Mouse (Mus musculus): ENCODE data around the gene 4933424G06Rik. TPM values are rescaled to one million over a fixed set of nuclear protein-coding genes. Genes with fewer than 3 reads are reported as not detected.

The 4933424G06Rik gene
- polyA plus RNA-seq, 1 experiment: not detected

GRCm38 (mm10) chr1:36696411-36696810, 13.5 kb upstream of the 4933424G06Rik start:
- no peak for TF ChIP-seq GATA1 (IDR thresholded peaks at IDR 0.05; ENCODE audit: low read length)

GRCm38 (mm10) chr1:36697030-36697429, 12.9 kb upstream of the 4933424G06Rik start:
- TF ChIP-seq GATA1 (IDR thresholded peaks at IDR 0.05; ENCODE audit: low read length): no peak

- TF ChIP-seq GATA1 (IDR thresholded peaks at IDR 0.05; ENCODE audit: low read length): no peak
These were observed 2.8 kb upstream of the 4933424G06Rik start for GRCm38 (mm10) chr1:36707166-36707565.

- TF ChIP-seq GATA1 (IDR thresholded peaks at IDR 0.05; ENCODE audit: low read length): no peak
These were observed 2.2 kb upstream of the 4933424G06Rik start for GRCm38 (mm10) chr1:36707797-36708196.

GRCm38 (mm10) chr1:36708626-36709025, 1.3 kb upstream of the 4933424G06Rik start:
- TF ChIP-seq GATA1 (IDR thresholded peaks at IDR 0.05; ENCODE audit: low read length): no peak

GRCm38 (mm10) chr1:36709055-36709853, 695 bp upstream of the 4933424G06Rik start:
- TF ChIP-seq GATA1 (IDR thresholded peaks at IDR 0.05; ENCODE audit: low read length): no peak

- TF ChIP-seq GATA1 (IDR thresholded peaks at IDR 0.05; ENCODE audit: low read length): no peak
These were observed 1.2 kb downstream of the 4933424G06Rik start for GRCm38 (mm10) chr1:36711104-36711503.

GRCm38 (mm10) chr1:36714311-36714710, 4.4 kb downstream of the 4933424G06Rik start, which contains the start of gene Actr1b:
TSS of gene Actr1b (minus strand) at chr1:36714422.
- no peak for TF ChIP-seq GATA1 (IDR thresholded peaks at IDR 0.05; ENCODE audit: low read length)

- no peak for TF ChIP-seq GATA1 (IDR thresholded peaks at IDR 0.05; ENCODE audit: low read length)
These were observed 8.8 kb downstream of the 4933424G06Rik start for GRCm38 (mm10) chr1:36718786-36719185.

GRCm38 (mm10) chr1:36723146-36724056, 13.5 kb downstream of the 4933424G06Rik start:
- TF ChIP-seq GATA1 (IDR thresholded peaks at IDR 0.05; ENCODE audit: low read length): no peak

GRCm38 (mm10) chr1:36724057-36724431, 14.1 kb downstream of the 4933424G06Rik start:
- TF ChIP-seq GATA1 (IDR thresholded peaks at IDR 0.05; ENCODE audit: low read length): no peak

- TF ChIP-seq GATA1 (IDR thresholded peaks at IDR 0.05; ENCODE audit: low read length): no peak
These were observed 27.4 kb downstream of the 4933424G06Rik start for GRCm38 (mm10) chr1:36737300-36737699.

- no peak for TF ChIP-seq GATA1 (IDR thresholded peaks at IDR 0.05; ENCODE audit: low read length)
These were observed 29.3 kb downstream of the 4933424G06Rik start for GRCm38 (mm10) chr1:36739231-36739630.

- no peak for TF ChIP-seq GATA1 (IDR thresholded peaks at IDR 0.05; ENCODE audit: low read length)
These were observed 33.1 kb downstream of the 4933424G06Rik start for GRCm38 (mm10) chr1:36743046-36743445.

- TF ChIP-seq GATA1 (IDR thresholded peaks at IDR 0.05; ENCODE audit: low read length): no peak
These were observed 34.5 kb downstream of the 4933424G06Rik start for GRCm38 (mm10) chr1:36744268-36744944.

- no peak for TF ChIP-seq GATA1 (IDR thresholded peaks at IDR 0.05; ENCODE audit: low read length)
These were observed 35.7 kb downstream of the 4933424G06Rik start for GRCm38 (mm10) chr1:36745661-36746060.

Measured in G1E-ER4 (cell line).